Mouse (Mus musculus): Measurements from ENCODE around the gene Cyth3. TPM values are rescaled to one million over a fixed set of nuclear protein-coding genes. Genes with fewer than 3 reads are reported as not detected.

Cyth3 gene
- polyA plus RNA-seq, 1 experiment = 12.3 TPM

DNA sequence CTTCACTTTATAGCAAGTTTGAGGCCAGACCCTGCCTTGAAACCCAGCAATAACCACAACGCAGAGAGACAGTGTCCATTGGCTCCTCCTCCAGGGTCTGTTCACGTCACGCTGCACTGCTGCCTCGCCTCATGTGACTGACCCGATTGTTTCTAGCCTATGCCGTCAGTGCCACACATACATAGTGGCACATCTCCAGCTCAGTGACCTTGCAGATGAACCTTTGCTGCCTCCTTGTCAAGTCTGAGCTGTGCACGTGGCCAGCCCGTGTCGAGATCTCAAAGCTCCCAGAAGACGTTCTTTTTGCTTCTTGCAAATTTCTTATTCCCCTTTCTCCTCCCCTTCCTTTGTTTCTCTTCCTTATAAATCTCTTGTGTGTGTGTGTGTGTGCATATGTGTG lies 20.2 kb upstream of the Cyth3 start:
- H3K36me3 ChIP-seq (ENCODE audit: control insufficient read depth, insufficient read depth, low read length) = no peaks in the 10 kb centered on the region
- no peaks in the 10 kb centered on the region for H3K27me3 ChIP-seq (ENCODE audit: control insufficient read depth, insufficient read depth, low read length)
- no peak overlapping the region for H3K27ac ChIP-seq (ENCODE audit: insufficient read depth, low read length)
- 63% methylated on average over 10 of the region's 10 CpGs for WGBS
- H3K4me3 ChIP-seq (ENCODE audit: extremely low read depth, insufficient read depth, insufficient read length) = no peak overlapping the region
- no peak for TF ChIP-seq POLR2A (IDR thresholded peaks at IDR 0.05; ENCODE audit: low read depth, low read length)
- no peak for TF ChIP-seq CTCF (IDR thresholded peaks at IDR 0.05; ENCODE audit: extremely low read depth, insufficient read depth, insufficient read length, insufficient replicate concordance)
- H3K4me1 ChIP-seq (ENCODE audit: control insufficient read depth, insufficient read depth, insufficient read length) = no peaks in the 10 kb centered on the region
- no peak for DNase-seq (ENCODE audit: low read depth in 1 of 2, low spot score in 2 of 2)

DNA sequence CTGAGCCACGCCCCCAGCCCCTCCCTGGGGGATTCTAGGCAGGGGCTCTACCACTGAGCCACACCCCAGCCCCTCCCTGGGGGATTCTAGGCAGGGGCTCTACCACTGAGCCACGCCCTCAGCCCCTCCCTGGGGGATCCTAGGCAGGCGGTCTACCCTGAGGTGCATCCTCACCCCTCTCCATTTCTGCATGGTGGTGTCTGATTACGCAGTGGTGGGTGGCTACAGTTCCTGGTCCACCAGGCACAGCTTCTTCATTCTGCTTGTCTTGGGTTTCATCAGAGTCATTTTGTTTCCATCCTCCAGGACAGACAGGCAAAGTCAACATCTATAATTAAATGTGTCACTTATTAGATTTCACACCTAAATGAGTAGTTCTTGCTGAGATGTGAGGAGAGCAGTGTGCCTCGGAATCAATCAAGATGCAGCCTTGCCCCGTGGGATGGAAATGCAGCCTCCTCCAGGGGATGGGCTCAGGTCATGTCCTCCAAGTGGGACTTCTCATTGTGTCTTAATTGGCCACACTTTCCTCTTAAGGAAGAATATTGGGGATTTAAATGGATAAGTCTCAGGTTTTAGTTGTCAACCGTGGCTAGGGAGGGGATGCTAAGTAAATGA lies 18.0 kb upstream of the Cyth3 start:
- 72% methylated on average over 7 of the region's 7 CpGs for WGBS

DNA sequence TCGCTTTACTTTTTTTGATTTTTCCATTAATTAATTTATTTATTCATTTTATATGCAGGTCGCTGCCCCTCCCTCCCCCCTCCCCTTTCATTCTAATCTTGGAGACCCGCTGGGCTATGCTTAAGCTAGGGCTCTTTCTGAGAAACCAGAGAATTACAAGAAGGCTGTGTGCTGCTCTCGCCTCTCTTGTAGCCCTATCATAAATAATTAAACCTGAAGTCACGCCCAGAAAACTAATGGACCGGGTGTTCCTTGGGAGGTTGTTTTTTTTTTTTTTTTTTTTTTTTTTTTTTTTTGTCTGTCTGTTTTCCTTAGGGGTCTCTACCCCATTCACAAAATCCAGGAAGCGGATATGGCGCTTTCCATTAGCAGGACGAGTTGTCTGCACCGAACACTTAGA lies 15.5 kb upstream of the Cyth3 start:
- H3K27me3 ChIP-seq (ENCODE audit: control insufficient read depth, insufficient read depth, low read length) = no peaks in the 10 kb centered on the region
- DNase-seq (ENCODE audit: low read depth in 1 of 2, low spot score in 2 of 2) = no peak
- H3K27ac ChIP-seq (ENCODE audit: insufficient read depth, low read length) = no peak overlapping the region
- WGBS = 86% methylated on average over 10 of the region's 10 CpGs
- H3K4me1 ChIP-seq (ENCODE audit: control insufficient read depth, insufficient read depth, insufficient read length) = no peaks in the 10 kb centered on the region
- H3K36me3 ChIP-seq (ENCODE audit: control insufficient read depth, insufficient read depth, low read length) = no peaks in the 10 kb centered on the region
- no peak overlapping the region for H3K4me3 ChIP-seq (ENCODE audit: extremely low read depth, insufficient read depth, insufficient read length)
- TF ChIP-seq POLR2A (IDR thresholded peaks at IDR 0.05; ENCODE audit: low read depth, low read length) = no peak
- TF ChIP-seq CTCF (IDR thresholded peaks at IDR 0.05; ENCODE audit: extremely low read depth, insufficient read depth, insufficient read length, insufficient replicate concordance) = no peak

More for the DNA sequence above, 18.0 kb upstream of the Cyth3 start:
- no peaks in the 10 kb centered on the region for H3K36me3 ChIP-seq (ENCODE audit: control insufficient read depth, insufficient read depth, low read length)
- no peak overlapping the region for H3K4me3 ChIP-seq (ENCODE audit: extremely low read depth, insufficient read depth, insufficient read length)
- H3K27me3 ChIP-seq (ENCODE audit: control insufficient read depth, insufficient read depth, low read length) = no peaks in the 10 kb centered on the region
- H3K4me1 ChIP-seq (ENCODE audit: control insufficient read depth, insufficient read depth, insufficient read length) = no peaks in the 10 kb centered on the region
- no peak for DNase-seq (ENCODE audit: low read depth in 1 of 2, low spot score in 2 of 2)
- no peak overlapping the region for H3K27ac ChIP-seq (ENCODE audit: insufficient read depth, low read length)
- no peak for TF ChIP-seq POLR2A (IDR thresholded peaks at IDR 0.05; ENCODE audit: low read depth, low read length)
- TF ChIP-seq CTCF (IDR thresholded peaks at IDR 0.05; ENCODE audit: extremely low read depth, insufficient read depth, insufficient read length, insufficient replicate concordance) = no peak

DNA sequence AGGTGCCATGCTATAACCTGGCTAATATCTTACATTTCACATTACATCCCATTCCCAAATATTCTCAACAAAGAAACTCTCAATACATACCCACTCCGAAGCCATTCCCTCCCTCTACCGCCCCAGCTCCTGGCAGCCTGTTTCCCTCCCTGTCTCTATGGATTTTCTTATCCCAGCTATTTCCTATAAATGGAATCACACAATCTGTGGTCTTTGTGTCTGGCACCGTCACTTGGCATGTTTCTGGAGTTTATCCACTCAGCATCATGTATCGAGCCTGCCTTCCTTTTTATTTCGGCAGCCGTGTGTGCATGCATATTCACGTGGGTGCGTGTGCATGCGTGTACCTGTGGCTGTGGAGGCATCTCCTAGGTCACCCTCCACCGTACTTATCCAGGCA lies 14.1 kb upstream of the Cyth3 start:
- no peaks in the 10 kb centered on the region for H3K36me3 ChIP-seq (ENCODE audit: control insufficient read depth, insufficient read depth, low read length)
- H3K4me3 ChIP-seq (ENCODE audit: extremely low read depth, insufficient read depth, insufficient read length) = no peak overlapping the region
- TF ChIP-seq POLR2A (IDR thresholded peaks at IDR 0.05; ENCODE audit: low read depth, low read length) = no peak
- TF ChIP-seq CTCF (IDR thresholded peaks at IDR 0.05; ENCODE audit: extremely low read depth, insufficient read depth, insufficient read length, insufficient replicate concordance) = no peak
- H3K27me3 ChIP-seq (ENCODE audit: control insufficient read depth, insufficient read depth, low read length) = no peaks in the 10 kb centered on the region
- 92% methylated on average over 10 of the region's 10 CpGs for WGBS
- DNase-seq (ENCODE audit: low read depth in 1 of 2, low spot score in 2 of 2) = no peak
- H3K4me1 ChIP-seq (ENCODE audit: control insufficient read depth, insufficient read depth, insufficient read length) = no peaks in the 10 kb centered on the region
- H3K27ac ChIP-seq (ENCODE audit: insufficient read depth, low read length) = no peak overlapping the region

DNA sequence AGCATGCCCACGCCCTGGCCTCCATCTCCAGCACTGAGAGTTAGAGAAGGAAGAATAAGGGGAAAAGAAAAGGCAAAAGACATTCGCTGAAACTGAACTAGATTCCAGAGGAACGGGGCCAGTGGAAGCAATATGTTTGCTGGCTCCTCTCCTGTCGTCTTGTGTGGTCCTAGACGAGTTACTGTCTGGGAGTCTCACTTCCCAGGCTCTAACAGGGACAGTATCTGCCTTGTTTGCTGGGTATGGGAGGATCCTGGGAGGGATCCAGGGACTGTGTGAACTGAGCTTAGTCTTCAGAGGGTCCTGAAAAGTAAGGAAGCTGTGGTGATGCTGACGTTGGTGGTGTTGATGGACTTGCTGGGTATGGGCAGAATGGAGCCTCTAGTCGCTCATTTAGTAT lies 10.3 kb upstream of the Cyth3 start:
- WGBS = 80% methylated on average over 7 of the region's 7 CpGs
- no peak for DNase-seq (ENCODE audit: low read depth in 1 of 2, low spot score in 2 of 2)
- TF ChIP-seq CTCF (IDR thresholded peaks at IDR 0.05; ENCODE audit: extremely low read depth, insufficient read depth, insufficient read length, insufficient replicate concordance) (no peak), POLR2A (IDR thresholded peaks at IDR 0.05; ENCODE audit: low read depth, low read length) (no peak)
- Histone ChIP-seq H3K27ac (ENCODE audit: insufficient read depth, low read length) (no peak overlapping the region), H3K27me3 (ENCODE audit: control insufficient read depth, insufficient read depth, low read length) (no peaks in the 10 kb centered on the region), H3K36me3 (ENCODE audit: control insufficient read depth, insufficient read depth, low read length) (no peaks in the 10 kb centered on the region), H3K4me1 (ENCODE audit: control insufficient read depth, insufficient read depth, insufficient read length) (no peaks in the 10 kb centered on the region), H3K4me3 (ENCODE audit: extremely low read depth, insufficient read depth, insufficient read length) (no peak overlapping the region)

DNA sequence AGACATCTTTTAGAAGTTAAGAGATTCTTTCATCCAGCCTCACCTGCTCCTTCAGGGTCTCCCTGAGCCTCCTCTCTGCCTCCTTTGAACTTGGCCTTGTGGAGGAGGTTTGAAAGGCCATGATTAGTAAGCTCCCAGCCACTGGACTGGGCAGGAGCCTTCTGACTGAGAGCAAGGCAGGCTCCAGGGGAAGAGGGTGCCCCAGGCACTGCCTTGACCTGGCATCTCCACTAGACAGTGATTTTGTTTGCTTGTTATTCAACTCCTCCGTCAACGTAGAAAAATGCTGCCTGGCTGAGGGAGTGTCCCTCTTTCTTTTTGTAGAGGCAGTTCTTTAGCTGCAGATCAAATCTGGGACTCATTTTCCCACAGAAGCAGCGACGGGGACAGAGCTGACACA lies 9.0 kb upstream of the Cyth3 start:
- 79% methylated on average over 4 of the region's 4 CpGs for WGBS
- H3K36me3 ChIP-seq (ENCODE audit: control insufficient read depth, insufficient read depth, low read length) = no peaks in the 10 kb centered on the region

DNA sequence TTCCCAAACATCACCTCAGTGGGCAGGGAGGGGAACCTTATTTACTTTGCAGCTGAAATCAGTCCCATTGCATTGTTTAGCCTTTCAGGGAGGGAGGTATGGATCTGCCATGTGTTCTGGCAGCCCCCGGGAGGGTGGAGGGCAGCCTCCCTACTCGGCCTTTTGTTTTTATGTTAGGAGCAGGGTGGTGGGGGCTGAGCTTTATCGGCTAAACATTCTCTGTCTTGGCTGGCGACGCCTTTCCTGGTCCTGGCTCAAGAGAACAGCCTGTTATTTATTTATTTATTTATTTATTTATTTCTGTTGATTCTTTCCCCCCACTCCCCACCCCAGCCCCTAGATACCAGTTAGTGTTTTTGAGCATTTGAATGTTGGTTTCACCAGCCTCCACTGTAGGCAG lies 7.7 kb upstream of the Cyth3 start:
- H3K4me1 ChIP-seq (ENCODE audit: control insufficient read depth, insufficient read depth, insufficient read length) = no peaks in the 10 kb centered on the region
- no peaks in the 10 kb centered on the region for H3K27me3 ChIP-seq (ENCODE audit: control insufficient read depth, insufficient read depth, low read length)
- 82% methylated on average over 5 of the region's 5 CpGs for WGBS
- DNase-seq (ENCODE audit: low read depth in 1 of 2, low spot score in 2 of 2) = no peak
- no peak overlapping the region for H3K27ac ChIP-seq (ENCODE audit: insufficient read depth, low read length)
- no peak overlapping the region for H3K4me3 ChIP-seq (ENCODE audit: extremely low read depth, insufficient read depth, insufficient read length)
- TF ChIP-seq POLR2A (IDR thresholded peaks at IDR 0.05; ENCODE audit: low read depth, low read length) = no peak
- TF ChIP-seq CTCF (IDR thresholded peaks at IDR 0.05; ENCODE audit: extremely low read depth, insufficient read depth, insufficient read length, insufficient replicate concordance) = no peak
- H3K36me3 ChIP-seq (ENCODE audit: control insufficient read depth, insufficient read depth, low read length) = no peaks in the 10 kb centered on the region

More for the DNA sequence above, 9.0 kb upstream of the Cyth3 start:
- TF ChIP-seq POLR2A (IDR thresholded peaks at IDR 0.05; ENCODE audit: low read depth, low read length) = no peak
- no peak for TF ChIP-seq CTCF (IDR thresholded peaks at IDR 0.05; ENCODE audit: extremely low read depth, insufficient read depth, insufficient read length, insufficient replicate concordance)
- Histone ChIP-seq H3K27ac (ENCODE audit: insufficient read depth, low read length) (no peak overlapping the region), H3K4me1 (ENCODE audit: control insufficient read depth, insufficient read depth, insufficient read length) (no peaks in the 10 kb centered on the region), H3K4me3 (ENCODE audit: extremely low read depth, insufficient read depth, insufficient read length) (no peak overlapping the region), H3K27me3 (ENCODE audit: control insufficient read depth, insufficient read depth, low read length) (no peaks in the 10 kb centered on the region)
- DNase-seq (ENCODE audit: low read depth in 1 of 2, low spot score in 2 of 2) = no peak

Data from spleen, adult 2 months (tissue).